Mouse (Mus musculus) c-Kit-positive CD71-negative TER-119-negative erythroid progenitor cells, embryonic 14.5 days (primary cell): ENCODE measurements around the gene Phactr1.

Experiments used
- DNase-seq: peaks from one replicate; pipeline ENCODE4 v3.0.0-alpha.2; 2013; ENCODE audit warnings: low read depth

The Phactr1 gene

GRCm38 (mm10) chr13:42872125-42872524 is 191.7 kb downstream of the Phactr1 start:
- DNase-seq, result no peak

- DNase-seq, result no peak
Observed at GRCm38 (mm10) chr13:42878346-42878745, 197.9 kb downstream of the Phactr1 start.

GRCm38 (mm10) chr13:42884033-42884724 is 203.8 kb downstream of the Phactr1 start:
- no peak for DNase-seq

DNA sequence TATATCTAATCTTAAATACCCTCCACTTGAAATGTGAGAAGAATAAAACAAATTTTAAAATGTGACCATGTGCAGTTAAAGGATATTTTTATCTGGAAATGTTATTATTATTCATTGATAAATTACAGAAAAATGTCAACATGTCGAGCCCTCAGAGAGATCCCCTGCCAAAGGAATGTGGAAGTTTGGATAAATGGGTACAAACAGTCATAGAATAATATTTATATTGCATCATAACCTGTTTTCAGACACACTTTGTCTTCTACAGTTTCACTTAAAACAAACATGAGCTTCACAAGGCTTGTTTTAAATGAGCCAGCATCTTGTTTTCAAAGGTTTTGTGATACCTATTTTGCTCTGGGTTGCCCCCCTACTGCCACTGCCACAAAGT is 204.3 kb downstream of the Phactr1 start:
- DNase-seq, result no peak

DNA sequence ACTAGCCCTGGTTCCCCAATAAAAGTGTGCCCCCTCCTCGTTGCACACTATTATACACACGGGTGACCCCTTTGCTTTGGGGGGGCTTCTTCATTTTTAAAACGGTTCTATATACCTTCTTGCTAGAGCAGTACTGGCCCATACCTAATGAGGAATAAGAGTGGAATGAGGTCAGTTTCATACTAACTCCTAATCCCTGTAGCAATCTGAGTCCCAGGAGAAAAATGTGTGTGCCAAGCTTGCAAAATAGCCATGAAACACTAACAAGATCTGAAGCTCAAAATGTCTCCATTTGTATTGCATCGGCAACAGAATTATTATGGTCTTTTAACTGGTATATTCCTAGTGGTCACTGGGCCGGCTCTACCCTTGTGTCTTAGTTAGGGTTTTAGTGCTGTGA is 207.3 kb downstream of the Phactr1 start:
- no peak for DNase-seq

- no peak for DNase-seq
Observed at GRCm38 (mm10) chr13:42889516-42890474, 209.4 kb downstream of the Phactr1 start.

DNA sequence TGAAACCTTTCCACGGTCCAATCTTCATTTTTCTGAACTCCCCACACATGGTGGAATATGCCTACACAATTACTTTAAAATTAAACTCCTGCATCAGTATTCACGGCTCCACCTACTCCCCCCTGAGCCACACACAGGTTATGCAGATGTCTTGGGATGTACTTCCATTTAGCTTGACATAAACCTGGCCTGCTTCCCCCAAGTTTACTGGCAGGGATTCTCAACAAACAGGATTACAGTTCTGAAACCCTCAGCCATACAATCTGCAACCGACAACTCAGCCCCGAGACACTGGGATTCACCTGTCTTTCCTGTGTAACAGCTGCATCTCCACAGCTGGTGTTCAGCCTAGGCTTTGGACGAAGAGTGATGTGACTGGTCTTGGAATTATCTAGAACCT is 210.2 kb downstream of the Phactr1 start:
- no peak for DNase-seq

GRCm38 (mm10) chr13:42894016-42894415 is 213.6 kb downstream of the Phactr1 start:
- DNase-seq, result no peak

DNA sequence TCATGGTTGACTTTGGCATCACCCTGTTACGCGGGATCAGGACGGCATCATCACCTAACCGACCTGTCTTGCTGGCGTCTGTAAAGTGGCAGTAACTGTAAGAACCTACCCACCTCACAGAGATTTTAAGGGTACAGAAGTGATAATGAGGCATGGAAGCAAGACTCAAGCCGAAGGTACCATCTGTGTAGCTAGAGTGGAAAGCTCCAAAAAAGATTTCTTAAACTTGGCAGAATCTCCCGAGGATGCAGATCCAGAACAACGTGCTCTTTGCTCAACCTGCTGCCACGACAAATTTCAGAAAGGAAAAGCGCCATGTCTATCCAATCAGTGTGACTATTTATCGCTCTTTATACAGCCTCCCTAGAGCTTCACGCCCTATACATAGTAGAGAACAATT is 214.2 kb downstream of the Phactr1 start:
- no peak for DNase-seq

DNA sequence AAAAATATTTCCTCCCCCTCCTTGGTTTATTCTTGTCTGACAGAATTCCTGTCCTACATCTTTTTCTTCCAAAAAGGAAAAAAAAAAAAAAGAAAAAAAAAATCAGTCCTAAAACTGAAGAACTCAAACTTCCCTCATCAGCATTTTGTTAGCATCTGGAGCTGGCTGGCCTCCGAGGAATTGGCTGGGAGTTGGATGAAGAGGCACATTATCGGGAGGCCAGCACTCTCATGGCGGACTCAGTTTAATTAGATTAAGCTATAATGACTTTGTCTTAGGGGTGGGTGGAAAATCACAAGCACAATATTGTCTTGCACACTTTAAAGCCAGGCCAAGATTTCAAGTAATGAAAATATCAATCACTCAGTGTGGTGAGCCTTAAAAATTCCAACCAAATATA is 215.6 kb downstream of the Phactr1 start:
- no peak for DNase-seq

GRCm38 (mm10) chr13:42899611-42900010 is 219.2 kb downstream of the Phactr1 start:
- DNase-seq, result no peak

GRCm38 (mm10) chr13:42901837-42902236 is 221.4 kb downstream of the Phactr1 start:
- DNase-seq, result no peak

GRCm38 (mm10) chr13:42902859-42903258 is 222.4 kb downstream of the Phactr1 start:
- no peak for DNase-seq

DNA sequence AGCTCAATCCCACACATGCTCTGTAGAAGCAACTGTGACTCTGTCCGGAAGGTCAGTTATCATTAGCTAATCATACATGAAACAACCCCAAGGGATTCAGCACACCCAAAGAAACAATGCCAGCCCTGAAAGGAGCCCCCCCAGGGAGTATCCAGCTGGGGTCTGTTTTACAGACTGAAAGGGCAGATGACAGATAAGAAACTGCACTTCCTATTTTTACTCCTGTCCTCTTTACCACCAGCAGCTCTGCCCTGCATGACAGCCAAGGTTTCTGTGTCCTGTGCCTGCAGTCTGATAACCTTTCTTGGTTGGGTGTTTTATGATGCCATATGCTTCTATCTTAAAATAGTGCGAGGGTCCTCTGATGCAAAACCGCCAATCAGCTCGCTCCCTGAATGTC is 225.4 kb downstream of the Phactr1 start:
- no peak for DNase-seq

DNA sequence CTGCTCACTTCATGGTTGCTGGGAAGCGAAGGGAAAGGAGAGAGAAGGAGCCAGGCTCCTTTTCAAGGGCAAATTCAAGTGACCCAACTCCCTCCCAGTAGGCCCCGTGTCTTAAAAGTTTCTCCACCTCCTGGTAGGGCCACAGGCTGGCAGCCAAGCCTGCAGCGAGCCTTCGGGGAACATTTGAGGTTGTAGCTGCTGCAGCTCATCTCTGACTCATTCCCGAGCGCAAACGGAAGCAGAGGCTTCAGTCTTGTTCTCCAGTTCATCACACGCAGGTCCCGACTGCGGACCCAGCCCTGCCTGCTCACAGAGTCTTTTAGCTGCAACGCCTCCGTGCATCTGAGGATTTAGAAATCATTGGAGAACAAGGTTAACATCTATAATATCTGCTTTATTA is 226.6 kb downstream of the Phactr1 start:
- no peak for DNase-seq

DNA sequence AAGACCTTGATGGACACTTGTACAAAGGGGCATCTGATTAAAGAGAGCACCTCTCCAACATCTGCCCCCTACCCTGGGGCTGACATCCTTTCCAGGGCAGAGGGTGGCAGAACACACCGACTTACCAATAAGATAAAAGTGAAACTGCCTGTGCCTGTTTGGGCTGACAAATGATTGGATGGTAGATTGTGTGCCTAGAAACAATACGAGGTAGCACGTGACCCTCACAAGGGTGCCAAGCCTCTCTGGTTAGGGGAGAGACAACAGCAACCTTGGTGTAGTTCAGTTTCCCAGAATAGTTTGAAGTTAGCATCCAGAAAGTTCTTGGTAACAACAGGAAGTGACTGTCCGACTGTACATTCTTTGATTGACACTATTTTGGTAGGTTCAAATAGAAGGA is 234.7 kb downstream of the Phactr1 start:
- no peak for DNase-seq

DNA sequence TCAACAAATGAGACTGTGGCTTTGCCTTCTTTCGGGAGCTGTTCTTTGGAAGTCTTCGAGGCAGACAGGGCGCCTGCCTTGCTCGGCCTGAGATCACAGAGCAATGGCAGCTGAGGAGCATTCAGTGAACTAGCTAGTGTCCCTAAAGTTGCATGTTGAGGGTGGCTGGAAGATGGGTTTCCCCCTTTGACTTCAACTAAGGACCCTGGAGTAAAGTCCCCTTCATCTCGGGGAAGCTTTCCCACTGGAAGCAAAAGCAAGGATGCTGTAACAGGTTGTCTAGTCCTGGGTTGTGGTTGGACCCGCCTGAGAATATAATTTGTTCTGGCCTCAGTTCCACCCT is 235.4 kb downstream of the Phactr1 start:
- no peak for DNase-seq

DNA sequence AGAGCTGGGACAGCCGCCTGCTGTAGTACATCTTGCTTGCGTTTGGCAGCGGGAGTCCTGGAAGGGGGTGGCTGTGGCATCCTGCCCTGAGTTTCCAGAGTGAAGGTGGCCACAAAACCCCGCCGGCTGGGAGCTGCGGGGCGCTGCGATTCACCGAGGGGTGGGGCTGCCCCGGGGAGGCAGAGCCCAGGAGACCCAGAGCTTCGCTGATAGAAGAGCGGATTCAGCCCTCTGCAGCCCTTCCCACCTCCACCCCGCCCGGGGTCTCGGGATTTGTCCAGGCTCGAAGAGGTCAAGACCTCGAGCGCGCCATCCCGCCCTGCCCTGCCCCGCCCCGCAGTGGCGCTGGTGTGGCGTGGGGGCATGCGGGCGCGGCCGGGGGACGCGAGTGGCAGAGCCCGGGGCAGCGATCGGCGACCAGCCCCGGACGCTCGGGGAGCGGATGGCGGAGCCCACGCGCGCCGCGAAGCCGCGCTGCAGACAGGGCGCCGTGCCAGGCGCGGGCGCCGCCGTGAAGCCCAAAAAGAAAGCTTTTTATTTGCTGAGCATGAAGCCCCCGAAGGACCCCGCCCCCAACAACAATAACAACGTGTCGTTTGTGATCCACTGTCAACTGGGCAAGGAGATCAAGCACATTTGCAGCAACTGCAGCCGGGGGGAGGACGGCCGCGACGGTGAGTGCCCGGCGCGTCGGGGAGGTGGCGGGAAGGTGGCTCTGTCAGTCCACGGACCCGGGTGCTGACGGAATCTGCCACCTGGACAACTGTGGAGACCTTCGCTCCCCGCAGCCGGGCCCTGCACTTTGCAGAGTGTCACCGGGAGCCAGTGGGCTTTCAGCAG is 236.0 kb downstream of the Phactr1 start:
- DNase-seq, result no peak

DNA sequence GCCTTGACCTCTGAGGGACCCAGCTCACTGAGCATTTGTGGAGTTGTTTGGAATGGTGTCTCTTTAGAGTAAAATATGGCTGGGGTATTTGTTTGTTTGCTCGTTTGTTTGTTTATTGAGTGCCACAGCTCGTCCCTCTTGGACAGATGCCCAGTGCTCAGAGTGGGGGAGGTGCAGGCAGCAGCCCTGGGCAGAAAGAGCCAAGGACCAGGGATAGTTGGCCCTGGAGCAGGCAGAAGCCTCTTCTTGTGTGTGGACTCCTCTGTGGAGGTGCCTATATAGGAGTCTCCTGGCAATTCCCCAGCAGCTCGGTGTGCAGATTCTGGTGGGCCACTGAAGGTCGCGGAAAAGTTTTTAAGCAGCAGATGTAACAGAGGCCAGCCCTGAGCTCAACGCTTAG is 236.8 kb downstream of the Phactr1 start:
- DNase-seq, result no peak

DNA sequence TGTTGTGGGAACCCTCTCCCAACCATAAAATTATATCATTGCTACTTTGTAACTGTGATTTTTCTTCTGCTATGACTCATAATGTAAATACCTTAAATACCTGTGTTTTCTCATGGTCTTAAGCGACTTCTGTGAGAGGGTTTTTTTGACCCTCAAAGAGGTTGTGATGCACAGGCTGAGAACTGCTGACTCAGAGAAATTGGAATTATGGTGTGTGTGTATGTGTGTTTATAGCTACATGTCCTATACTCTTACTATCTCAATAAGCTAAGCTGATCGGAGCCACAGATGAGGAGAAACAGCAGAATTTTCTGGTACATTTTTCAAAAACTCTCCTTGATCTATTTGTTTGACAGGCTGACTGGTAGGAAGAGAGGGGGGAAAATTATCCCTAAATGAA is 239.6 kb downstream of the Phactr1 start:
- DNase-seq, result no peak

DNA sequence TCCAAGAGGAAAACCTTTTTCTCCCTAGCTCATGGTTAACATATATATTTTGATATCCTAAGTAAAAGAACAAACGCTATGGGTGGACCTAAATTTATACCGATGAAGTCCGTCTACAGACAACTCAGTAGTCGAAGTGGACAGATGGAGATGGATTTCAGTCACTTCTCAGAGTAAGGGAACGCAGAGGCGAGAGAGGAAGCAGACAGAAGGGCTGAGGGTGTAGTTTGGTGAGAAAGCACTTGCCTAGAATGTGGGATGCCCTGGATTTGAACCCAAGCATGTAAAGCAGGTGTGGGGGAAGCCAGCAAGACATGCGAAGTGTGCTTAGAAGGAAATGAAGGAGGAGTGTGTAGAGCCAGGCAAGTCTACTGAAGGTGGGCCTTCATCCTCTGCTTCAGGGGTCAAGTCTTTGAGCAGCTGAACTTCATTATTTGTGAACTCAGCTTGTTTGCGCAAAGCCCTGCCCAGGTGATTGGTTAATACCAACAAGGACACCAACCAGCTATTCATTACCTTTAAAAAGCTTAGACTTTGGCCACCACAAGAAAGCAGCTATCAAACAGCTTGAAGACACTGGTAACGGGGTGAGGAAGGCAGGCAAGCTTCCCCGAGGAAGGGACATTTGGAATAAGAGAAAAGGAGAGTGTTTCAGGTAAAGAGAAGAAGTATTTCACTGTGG is 241.5 kb downstream of the Phactr1 start:
- DNase-seq, result no peak

GRCm38 (mm10) chr13:42927778-42928177 is 247.4 kb downstream of the Phactr1 start:
- no peak for DNase-seq
